Mouse (Mus musculus): ENCODE data around the gene Fads1. TPM values are rescaled to one million over a fixed set of nuclear protein-coding genes. Genes with fewer than 3 reads are reported as not detected.
A peak's percentile ranks its signal among the peaks of the same experiment; 100 is the strongest.

Fads1 gene
- polyA plus RNA-seq, 1 experiment from 2014 or later = 148 TPM

GRCm38 (mm10) chr19:10232327-10233017, 49.8 kb downstream of the Fads1 start:
- Histone ChIP-seq H3K27ac (no peak overlapping the region), H3K27me3 (ENCODE audit: control insufficient read depth, insufficient read depth, low read length) (peaks cover 7% of the 10 kb centered on the region), H3K4me3 (replicated peaks; ENCODE audit: low read length) (no peak overlapping the region), H3K4me1 (replicated peaks; ENCODE audit: control insufficient read depth, insufficient read depth, low read length) (no peaks in the 10 kb centered on the region), H3K9ac (no peak overlapping the region), H3K36me3 (replicated peaks; ENCODE audit: control insufficient read depth, insufficient read depth) (no peaks in the 10 kb centered on the region), H3K4me2 (replicated peaks) (no peak overlapping the region), H3K9me3 (ENCODE audit: control insufficient read depth, low read length) (no peaks in the 10 kb centered on the region)
- WGBS = 39% methylated on average over 9 of the region's 9 CpGs
- DNase-seq (ENCODE audit: low spot score) = no peak
- ATAC-seq (ENCODE audit: low FRiP score) = no peak

GRCm38 (mm10) chr19:10235784-10236565, 53.3 kb downstream of the Fads1 start:
- no peaks in the 10 kb centered on the region for H3K36me3 ChIP-seq (replicated peaks; ENCODE audit: control insufficient read depth, insufficient read depth)

GRCm38 (mm10) chr19:10238477-10238876, 55.8 kb downstream of the Fads1 start:
- no peak overlapping the region for H3K4me2 ChIP-seq (replicated peaks)
- WGBS = 73% methylated on average over 3 of the region's 3 CpGs
- H3K27ac ChIP-seq = no peak overlapping the region
- H3K36me3 ChIP-seq (replicated peaks; ENCODE audit: control insufficient read depth, insufficient read depth) = no peaks in the 10 kb centered on the region
- H3K9ac ChIP-seq = no peak overlapping the region
- no peak for ATAC-seq (ENCODE audit: low FRiP score)
- no peak overlapping the region for H3K4me3 ChIP-seq (replicated peaks; ENCODE audit: low read length)
- H3K4me1 ChIP-seq (replicated peaks; ENCODE audit: control insufficient read depth, insufficient read depth, low read length) = 0 out of 2 replicates have a peak, but pooled peaks cover 5% of the 10 kb centered on the region
- peaks cover 20% of the 10 kb centered on the region for H3K27me3 ChIP-seq (ENCODE audit: control insufficient read depth, insufficient read depth, low read length)
- no peak for DNase-seq (ENCODE audit: low spot score)
- H3K9me3 ChIP-seq (ENCODE audit: control insufficient read depth, low read length) = no peaks in the 10 kb centered on the region

More at GRCm38 (mm10) chr19:10235784-10236565, 53.3 kb downstream of the Fads1 start:
- Histone ChIP-seq H3K27ac (no peak overlapping the region), H3K9me3 (ENCODE audit: control insufficient read depth, low read length) (no peaks in the 10 kb centered on the region), H3K27me3 (ENCODE audit: control insufficient read depth, insufficient read depth, low read length) (peaks cover 27% of the 10 kb centered on the region), H3K4me1 (replicated peaks; ENCODE audit: control insufficient read depth, insufficient read depth, low read length) (no peaks in the 10 kb centered on the region), H3K4me2 (replicated peaks) (no peak overlapping the region), H3K9ac (no peak overlapping the region), H3K4me3 (replicated peaks; ENCODE audit: low read length) (no peak overlapping the region)
- 81% methylated on average over 9 of the region's 9 CpGs for WGBS
- ATAC-seq (ENCODE audit: low FRiP score) = no peak
- no peak for DNase-seq (ENCODE audit: low spot score)

GRCm38 (mm10) chr19:10239419-10239818, 56.7 kb downstream of the Fads1 start:
- H3K27ac ChIP-seq = no peak overlapping the region
- DNase-seq (ENCODE audit: low spot score) (no peak), ATAC-seq (ENCODE audit: low FRiP score) (no peak)
- no peaks in the 10 kb centered on the region for H3K9me3 ChIP-seq (ENCODE audit: control insufficient read depth, low read length)
- no peaks in the 10 kb centered on the region for H3K36me3 ChIP-seq (replicated peaks; ENCODE audit: control insufficient read depth, insufficient read depth)
- 0 out of 2 replicates have a peak, but pooled peaks cover 5% of the 10 kb centered on the region for H3K4me1 ChIP-seq (replicated peaks; ENCODE audit: control insufficient read depth, insufficient read depth, low read length)
- H3K4me2 ChIP-seq (replicated peaks) = no peak overlapping the region
- WGBS = 41% methylated on average over 2 of the region's 2 CpGs
- H3K4me3 ChIP-seq (replicated peaks; ENCODE audit: low read length) = no peak overlapping the region
- peaks cover 20% of the 10 kb centered on the region for H3K27me3 ChIP-seq (ENCODE audit: control insufficient read depth, insufficient read depth, low read length)
- no peak overlapping the region for H3K9ac ChIP-seq

GRCm38 (mm10) chr19:10239975-10240653, 57.4 kb downstream of the Fads1 start:
- ATAC-seq (ENCODE audit: low FRiP score) = peak; percentile 46
- WGBS = 6% methylated on average over 26 of the region's 26 CpGs

GRCm38 (mm10) chr19:10240654-10241305, 58.1 kb downstream of the Fads1 start, which contains the start of gene Myrf:
Gene Myrf (minus strand): TSS chr19:10240748.
- WGBS = 9% methylated on average over 43 of the region's 43 CpGs

More at GRCm38 (mm10) chr19:10239975-10240653, 57.4 kb downstream of the Fads1 start:
- H3K4me2 ChIP-seq (replicated peaks) = peak overlapping the region; percentile 71
- H3K9me3 ChIP-seq (ENCODE audit: control insufficient read depth, low read length) = no peaks in the 10 kb centered on the region
- H3K36me3 ChIP-seq (replicated peaks; ENCODE audit: control insufficient read depth, insufficient read depth) = no peaks in the 10 kb centered on the region
- H3K4me1 ChIP-seq (replicated peaks; ENCODE audit: control insufficient read depth, insufficient read depth, low read length) = 0 out of 2 replicates have a peak, but pooled peaks cover 5% of the 10 kb centered on the region
- peak overlapping the region; percentile 38 for H3K4me3 ChIP-seq (replicated peaks; ENCODE audit: low read length)
- H3K27me3 ChIP-seq (ENCODE audit: control insufficient read depth, insufficient read depth, low read length) = peaks cover 20% of the 10 kb centered on the region
- no peak overlapping the region for H3K27ac ChIP-seq
- DNase-seq (ENCODE audit: low spot score) = no peak
- peak overlapping the region; percentile 54 for H3K9ac ChIP-seq

GRCm38 (mm10) chr19:10242916-10243315, 60.2 kb downstream of the Fads1 start:
- no peak for DNase-seq (ENCODE audit: low spot score)
- Histone ChIP-seq H3K4me1 (replicated peaks; ENCODE audit: control insufficient read depth, insufficient read depth, low read length) (0 out of 2 replicates have a peak, but pooled peaks cover 5% of the 10 kb centered on the region), H3K9me3 (ENCODE audit: control insufficient read depth, low read length) (no peaks in the 10 kb centered on the region), H3K4me2 (replicated peaks) (no peak overlapping the region), H3K27ac (no peak overlapping the region), H3K36me3 (replicated peaks; ENCODE audit: control insufficient read depth, insufficient read depth) (peaks cover 10% of the 10 kb centered on the region; the same call in 1 of the 2 replicates), H3K4me3 (replicated peaks; ENCODE audit: low read length) (no peak overlapping the region), H3K9ac (no peak overlapping the region), H3K27me3 (ENCODE audit: control insufficient read depth, insufficient read depth, low read length) (peaks cover 20% of the 10 kb centered on the region)
- no peak for ATAC-seq (ENCODE audit: low FRiP score)
- 6% methylated on average over 8 of the region's 8 CpGs for WGBS

More at GRCm38 (mm10) chr19:10240654-10241305, 58.1 kb downstream of the Fads1 start, which contains the start of gene Myrf:
- H3K27me3 ChIP-seq (ENCODE audit: control insufficient read depth, insufficient read depth, low read length) = peaks cover 20% of the 10 kb centered on the region
- H3K9ac ChIP-seq = peak within 1 kb of the TSS; percentile 54
- 0 out of 2 replicates have a peak, but pooled peaks cover 5% of the 10 kb centered on the region for H3K4me1 ChIP-seq (replicated peaks; ENCODE audit: control insufficient read depth, insufficient read depth, low read length)
- ATAC-seq (ENCODE audit: low FRiP score) (peak; percentile 56), DNase-seq (ENCODE audit: low spot score) (peak; percentile 72)
- H3K27ac ChIP-seq = no peak within 1 kb of the TSS
- peak within 1 kb of the TSS; percentile 38 for H3K4me3 ChIP-seq (replicated peaks; ENCODE audit: low read length)
- H3K36me3 ChIP-seq (replicated peaks; ENCODE audit: control insufficient read depth, insufficient read depth) = no peaks in the 10 kb centered on the region
- no peaks in the 10 kb centered on the region for H3K9me3 ChIP-seq (ENCODE audit: control insufficient read depth, low read length)
- H3K4me2 ChIP-seq (replicated peaks) = peak within 1 kb of the TSS; percentile 71

- H3K4me2 ChIP-seq (replicated peaks) = no peak overlapping the region
- no peaks in the 10 kb centered on the region for H3K9me3 ChIP-seq (ENCODE audit: control insufficient read depth, low read length)
- no peak overlapping the region for H3K9ac ChIP-seq
- no peak overlapping the region for H3K27ac ChIP-seq
- 22% methylated on average over 3 of the region's 3 CpGs for WGBS
- peaks cover 16% of the 10 kb centered on the region for H3K27me3 ChIP-seq (ENCODE audit: control insufficient read depth, insufficient read depth, low read length)
- ATAC-seq (ENCODE audit: low FRiP score) (no peak), DNase-seq (ENCODE audit: low spot score) (no peak)
- H3K36me3 ChIP-seq (replicated peaks; ENCODE audit: control insufficient read depth, insufficient read depth) = peaks cover 10% of the 10 kb centered on the region; the same call in 1 of the 2 replicates
- 0 out of 2 replicates have a peak, but pooled peaks cover 5% of the 10 kb centered on the region for H3K4me1 ChIP-seq (replicated peaks; ENCODE audit: control insufficient read depth, insufficient read depth, low read length)
- H3K4me3 ChIP-seq (replicated peaks; ENCODE audit: low read length) = no peak overlapping the region
Observed at GRCm38 (mm10) chr19:10244183-10244582, 61.5 kb downstream of the Fads1 start.

Data from hindbrain, embryonic 14.5 days (tissue).